Mouse (Mus musculus): ENCODE data around the gene Gm14862. TPM values are rescaled to one million over a fixed set of nuclear protein-coding genes. Genes with fewer than 3 reads are reported as not detected.

Gene Gm14862
- polyA plus RNA-seq, 1 experiment: not detected

GRCm38 (mm10) chrX:9201954-9202353, 54.7 kb downstream of the Gm14862 start:
- H3K36me3 ChIP-seq (replicated peaks; ENCODE audit: low read length): no peaks in the 10 kb centered on the region
- no peak overlapping the region for H3K4me3 ChIP-seq (replicated peaks)
- H3K27me3 ChIP-seq (replicated peaks): peaks cover 18% of the 10 kb centered on the region
- peaks cover 17% of the 10 kb centered on the region for H3K4me1 ChIP-seq
- H3K9me3 ChIP-seq: peaks cover 12% of the 10 kb centered on the region
- TF ChIP-seq FLI1 (IDR thresholded peaks at IDR 0.05; ENCODE audit: low read length) (no peak), GATA1 (IDR thresholded peaks at IDR 0.05; ENCODE audit: borderline replicate concordance, low read length) (no peak)

Other genes starting within 250 kb of the Gm14862 start
- gene Fthl17e, start 223.4 kb downstream of the Gm14862 start, polyA plus RNA-seq (2012; ENCODE audit: insufficient read depth, low replicate concordance): not detected in 2 replicates
- gene Fthl17f, start 193.9 kb downstream of the Gm14862 start, polyA plus RNA-seq (2012; ENCODE audit: insufficient read depth, low replicate concordance): not detected in 2 replicates
- not detected in 2 replicates for gene 4930402K13Rik, start 152.3 kb downstream of the Gm14862 start, polyA plus RNA-seq (2012; ENCODE audit: insufficient read depth, low replicate concordance)
- 0.07 and 0.41 TPM in 2 replicates for gene Lancl3, start 57.0 kb downstream of the Gm14862 start, polyA plus RNA-seq (2012; ENCODE audit: insufficient read depth, low replicate concordance)
- gene Xk, start 15.9 kb upstream of the Gm14862 start, polyA plus RNA-seq (2012; ENCODE audit: insufficient read depth, low replicate concordance): 0.53 and 0.78 TPM in 2 replicates
- not detected in 2 replicates for gene H2al1m, start 26.9 kb upstream of the Gm14862 start, polyA plus RNA-seq (2012; ENCODE audit: insufficient read depth, low replicate concordance)
- not detected in 2 replicates for gene H2al1k, start 93.7 kb upstream of the Gm14862 start, polyA plus RNA-seq (2012; ENCODE audit: insufficient read depth, low replicate concordance)
- gene Cybb, start 230.9 kb upstream of the Gm14862 start, polyA plus RNA-seq (2012; ENCODE audit: insufficient read depth, low replicate concordance): 2.4 TPM in 1 of 2 replicates, not detected in the other

Measured in megakaryocyte, embryonic 14.5 days (primary cell).